Mouse (Mus musculus) bone marrow, adult 2 months (tissue): ENCODE results near the gene Lingo2. TPM values are rescaled to one million over a fixed set of nuclear protein-coding genes. Genes with fewer than 3 reads are reported as not detected.

Experiments used
- H3K27ac ChIP-seq: fragments of 200-500 bp; 2 replicates; pipeline ENCODE4 v1.5.1; 2012; ENCODE audit warnings: low read depth, mild to moderate bottlenecking, control low read depth, inconsistent platforms, low read length; ENCODE audit not compliant: control insufficient read depth, poor library complexity, insufficient read depth
- H3K4me1 ChIP-seq: fragments of 200-500 bp; 2 replicates; pipeline ENCODE4 v1.6.1; 2011; ENCODE audit warnings: low read length; ENCODE audit not compliant: control insufficient read depth, insufficient read depth
- H3K4me3 ChIP-seq: fragments of 200-500 bp; replicated peaks from 2 replicates; pipeline ENCODE3; 2011; ENCODE audit warnings: mild to moderate bottlenecking, low read depth, low read length, control low read depth; ENCODE audit not compliant: control insufficient read depth
- CTCF ChIP-seq: fragments of 200-500 bp; IDR thresholded peaks from 2 replicates; pipeline ENCODE4 v1.5.1; 2011; ENCODE audit warnings: low read length, control low read depth; ENCODE audit not compliant: control insufficient read depth, insufficient read depth
- POLR2A ChIP-seq: fragments of 200-500 bp; IDR thresholded peaks from 2 replicates; pipeline ENCODE4 v1.6.1; 2011; ENCODE audit warnings: low read depth, mild to moderate bottlenecking, control low read depth, low read length, borderline replicate concordance; ENCODE audit not compliant: control insufficient read depth
- WGBS: fragments of 180-500 bp; shearing (Covaris S2); methylation state at CpG from one replicate; pipeline ENCODE4 v1.1.7; 2018; 5-methylcytosine and 5-hydroxymethylcytosine counted together
- polyA plus RNA-seq: library from polyadenylated mRNA; stranded (reverse); fragments of >200 nt; gene quantifications from 2 replicates; pipeline ENCODE4 v1.2.4, GENCODE M21; 2011; ENCODE audit warnings: low replicate concordance; ENCODE audit not compliant: missing spikeins, insufficient read depth, insufficient read length

Gene Lingo2
- polyA plus RNA-seq, 1 experiment: not detected

DNA sequence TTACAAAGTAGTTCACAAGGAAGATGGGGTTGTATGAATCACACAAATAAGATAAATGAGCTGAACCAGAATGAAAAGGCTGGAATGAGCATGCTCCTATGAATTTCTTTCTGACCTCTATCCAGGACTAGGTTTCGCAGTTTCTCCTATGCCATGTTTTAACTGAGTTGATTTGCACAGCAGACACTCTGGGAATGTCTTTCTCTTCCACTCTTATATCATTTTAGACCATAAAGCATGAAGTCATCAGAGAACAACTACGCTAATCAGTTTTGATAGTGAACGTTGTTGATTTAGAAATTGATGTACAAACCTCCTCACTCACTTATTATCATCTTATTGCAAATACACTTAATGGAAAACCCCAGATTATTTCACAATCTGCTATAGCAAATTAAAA lies 61.2 kb downstream of the Lingo2 start:
- H3K4me3 ChIP-seq: no peak overlapping the region
- WGBS: 77% methylated on average over 3 of the region's 3 CpGs
- H3K27ac ChIP-seq: no peak overlapping the region
- no peak for TF ChIP-seq POLR2A
- TF ChIP-seq CTCF: no peak
- no peaks in the 10 kb centered on the region for H3K4me1 ChIP-seq

DNA sequence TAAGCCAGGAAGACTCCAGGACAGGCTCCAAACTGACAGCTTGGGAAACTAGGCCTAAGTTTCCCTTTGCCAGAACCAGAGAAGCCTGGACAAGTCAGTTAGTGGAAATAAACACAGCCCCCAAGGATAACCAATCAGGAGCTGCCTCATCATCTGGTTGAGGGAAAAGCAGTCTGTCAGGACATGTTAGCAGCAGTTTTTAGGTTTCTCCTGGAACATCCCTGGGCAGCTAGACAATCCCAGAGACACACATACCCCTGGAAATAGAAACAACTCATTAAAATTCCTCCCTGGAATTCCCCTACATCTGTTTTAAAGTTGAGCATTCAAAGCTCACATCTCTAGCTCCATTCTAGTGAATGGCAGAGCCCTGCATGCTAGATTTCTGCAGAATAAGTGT lies 76.8 kb downstream of the Lingo2 start:
- no peak for TF ChIP-seq POLR2A
- no peak overlapping the region for H3K4me3 ChIP-seq
- no peaks in the 10 kb centered on the region for H3K4me1 ChIP-seq
- H3K27ac ChIP-seq: no peak overlapping the region

DNA sequence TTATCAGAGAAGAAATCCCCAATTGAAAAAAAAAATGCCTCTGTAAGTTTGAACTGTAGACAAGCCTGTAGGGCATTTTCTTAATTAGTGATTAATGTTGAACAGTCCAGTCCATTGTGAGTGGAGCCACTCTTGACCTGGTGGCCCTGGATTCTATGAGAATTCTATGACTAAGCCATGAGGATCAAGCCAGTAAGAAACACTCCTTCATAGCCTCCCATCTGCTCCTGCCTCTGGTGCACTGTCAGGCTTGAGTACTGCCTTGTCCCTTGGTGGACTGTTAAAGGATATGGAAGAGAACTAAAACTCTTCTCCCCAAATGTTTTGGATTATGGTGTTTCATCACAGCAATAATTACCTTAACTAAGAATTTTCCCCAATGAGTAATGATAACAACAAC lies 126.6 kb downstream of the Lingo2 start:
- no peak overlapping the region for H3K27ac ChIP-seq
- no peak for TF ChIP-seq POLR2A
- no peak for TF ChIP-seq CTCF
- H3K4me1 ChIP-seq: no peaks in the 10 kb centered on the region
- no peak overlapping the region for H3K4me3 ChIP-seq

DNA sequence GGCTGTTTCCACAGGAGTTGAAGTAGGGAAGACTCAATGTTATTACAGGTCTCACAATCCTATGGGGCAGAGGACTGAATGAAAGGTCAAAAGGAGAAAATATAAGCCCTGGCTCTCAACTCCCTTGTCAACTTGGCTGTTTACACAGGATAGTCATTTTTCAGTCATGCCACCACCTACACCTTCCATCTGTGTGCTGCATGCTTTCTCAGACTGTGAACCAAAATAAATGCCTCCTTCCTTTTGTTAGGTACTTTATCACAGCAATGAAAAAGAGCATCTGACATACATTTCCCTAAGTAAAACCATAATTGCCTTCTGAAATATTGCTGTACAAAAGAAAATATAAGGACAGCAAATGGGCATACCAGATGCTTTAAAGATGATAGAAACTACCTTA lies 129.6 kb downstream of the Lingo2 start:
- Histone ChIP-seq H3K4me1 (no peaks in the 10 kb centered on the region), H3K27ac (no peak overlapping the region), H3K4me3 (no peak overlapping the region)
- TF ChIP-seq CTCF (no peak), POLR2A (no peak)

DNA sequence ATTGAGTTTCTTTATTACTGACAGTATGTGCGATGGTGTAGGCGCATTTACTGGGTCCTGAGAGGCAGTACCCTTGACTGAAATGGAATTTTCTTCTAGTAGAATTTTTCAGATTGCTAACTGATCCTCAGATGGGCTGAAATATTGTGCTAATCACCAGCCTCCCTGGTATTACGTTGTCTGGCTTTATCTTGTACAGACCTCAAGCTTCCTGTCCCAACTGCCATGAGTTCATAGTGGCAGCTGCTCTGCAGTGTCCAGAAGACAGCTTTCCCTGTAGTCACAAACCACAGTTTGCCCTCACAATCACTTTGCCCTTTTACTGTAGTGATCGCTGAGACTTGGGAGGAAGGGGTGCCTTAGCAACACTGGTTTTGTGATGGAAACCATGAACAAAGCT lies 176.5 kb downstream of the Lingo2 start:
- no peak overlapping the region for H3K4me3 ChIP-seq
- no peak for TF ChIP-seq CTCF
- no peak for TF ChIP-seq POLR2A
- 59% methylated on average over 4 of the region's 4 CpGs for WGBS
- no peak overlapping the region for H3K27ac ChIP-seq
- no peaks in the 10 kb centered on the region for H3K4me1 ChIP-seq

DNA sequence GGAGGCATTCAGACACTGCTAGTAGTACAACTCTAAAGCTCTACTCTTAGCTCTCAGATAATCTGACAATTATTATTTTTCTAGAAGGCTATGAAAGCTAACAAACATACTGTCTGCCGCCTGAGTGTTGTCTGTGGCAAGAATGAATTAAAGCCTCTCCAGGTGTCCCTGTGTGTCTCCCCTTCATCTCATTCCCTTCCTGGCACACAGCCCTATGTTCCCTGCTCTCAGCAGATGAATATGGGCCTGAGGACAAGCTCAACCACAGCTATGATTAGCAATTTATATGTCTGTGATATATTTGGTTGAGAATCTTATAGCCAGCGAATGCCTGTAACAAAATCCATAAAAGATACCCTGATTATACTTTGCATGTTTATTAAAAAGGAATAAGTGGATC lies 220.9 kb downstream of the Lingo2 start:
- no peak for TF ChIP-seq POLR2A
- 69% methylated on average over 2 of the region's 2 CpGs for WGBS

DNA sequence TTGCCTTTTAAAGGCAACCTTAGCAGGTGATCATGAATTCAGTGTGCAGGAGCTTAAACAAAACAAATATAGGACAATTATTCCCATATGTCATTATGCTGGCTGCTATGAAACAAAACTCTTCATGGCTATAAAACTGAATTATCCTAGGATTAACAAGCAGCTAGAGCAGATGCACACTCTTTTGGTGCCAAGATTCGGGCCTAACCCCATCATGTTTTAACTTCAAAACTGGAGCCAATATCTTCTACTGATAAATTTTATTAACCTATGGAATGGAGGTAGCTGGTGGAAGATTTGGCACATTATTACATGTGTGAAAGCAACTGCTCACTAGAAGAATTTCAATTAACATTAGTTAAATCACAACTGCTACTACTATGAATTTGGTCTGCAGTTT lies 235.1 kb downstream of the Lingo2 start:
- 61% methylated on average over 1 of the region's 1 CpGs for WGBS
- H3K27ac ChIP-seq: no peak overlapping the region
- no peak overlapping the region for H3K4me3 ChIP-seq
- H3K4me1 ChIP-seq: no peaks in the 10 kb centered on the region
- TF ChIP-seq CTCF: no peak

More for the DNA sequence above, 220.9 kb downstream of the Lingo2 start:
- H3K27ac ChIP-seq: no peak overlapping the region
- H3K4me3 ChIP-seq: no peak overlapping the region
- no peaks in the 10 kb centered on the region for H3K4me1 ChIP-seq

DNA sequence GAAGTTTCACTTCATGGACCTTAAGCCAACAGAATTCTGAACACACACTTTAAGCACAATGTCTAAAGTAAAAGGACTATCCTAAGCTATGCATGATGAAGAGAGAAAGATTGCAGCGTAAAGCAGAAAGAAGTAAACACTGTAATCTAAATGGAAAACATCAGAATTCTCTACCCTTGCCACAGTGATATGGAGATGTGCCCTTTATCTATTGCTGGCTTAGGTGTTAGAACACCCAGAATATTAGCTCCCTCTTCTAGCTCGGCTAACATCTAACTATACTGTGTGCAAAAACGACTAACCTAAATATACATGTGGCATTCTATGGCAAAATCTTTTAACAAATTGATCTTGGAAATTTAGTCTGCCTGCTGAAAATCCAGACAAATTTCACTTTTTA lies 252.7 kb downstream of the Lingo2 start:
- TF ChIP-seq CTCF (no peak), POLR2A (no peak)
- Histone ChIP-seq H3K4me1 (no peaks in the 10 kb centered on the region), H3K4me3 (no peak overlapping the region), H3K27ac (no peak overlapping the region)
- 70% methylated on average over 3 of the region's 3 CpGs for WGBS

DNA sequence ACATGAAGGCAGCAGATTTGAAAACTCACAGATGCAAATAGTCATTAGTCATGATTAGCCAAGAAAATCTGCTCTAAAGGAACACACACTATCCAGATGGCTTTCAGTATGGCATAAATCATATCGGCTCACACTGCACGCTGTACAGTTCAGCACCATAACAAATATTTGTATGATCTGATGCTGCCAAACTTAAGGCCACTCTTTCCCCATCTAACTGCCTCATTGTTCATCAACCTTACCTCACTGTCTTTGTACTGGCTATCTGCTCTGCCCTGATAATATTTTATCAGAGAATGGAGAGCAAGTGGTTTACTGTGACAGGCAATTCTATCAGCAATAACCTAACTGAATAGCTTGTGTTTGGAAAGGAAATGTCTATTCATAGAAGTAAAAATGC lies 254.7 kb downstream of the Lingo2 start:
- Histone ChIP-seq H3K4me3 (no peak overlapping the region), H3K4me1 (no peaks in the 10 kb centered on the region), H3K27ac (no peak overlapping the region)
- TF ChIP-seq CTCF: no peak
- TF ChIP-seq POLR2A: no peak
- 60% methylated on average over 2 of the region's 2 CpGs for WGBS

DNA sequence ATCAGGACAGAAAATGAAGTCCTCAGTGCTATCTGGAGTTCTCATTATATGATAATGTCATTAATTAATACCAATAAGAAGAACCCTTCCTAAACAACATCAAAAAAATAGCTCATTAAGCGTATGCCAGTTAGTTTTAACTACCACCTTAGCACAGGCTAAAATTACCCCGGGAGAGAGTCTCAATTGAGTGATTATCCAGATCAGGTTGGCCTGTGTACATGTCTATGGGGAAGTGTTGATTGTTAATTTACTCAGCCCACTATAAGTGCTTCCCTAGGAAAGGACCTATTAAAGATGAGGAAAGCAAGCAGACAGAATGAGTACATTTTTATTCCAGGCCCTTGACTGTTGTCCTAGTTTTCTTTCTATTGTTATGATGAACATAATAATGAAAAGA lies 291.6 kb downstream of the Lingo2 start:
- no peak for TF ChIP-seq CTCF
- TF ChIP-seq POLR2A: no peak
- no peaks in the 10 kb centered on the region for H3K4me1 ChIP-seq
- no peak overlapping the region for H3K27ac ChIP-seq
- H3K4me3 ChIP-seq: no peak overlapping the region
- WGBS: 77% methylated on average over 2 of the region's 2 CpGs
